Mouse (Mus musculus) stomach, postnatal 0 days (tissue): Measurements from ENCODE around the gene Lcn2. TPM values are rescaled to one million over a fixed set of nuclear protein-coding genes. Genes with fewer than 3 reads are reported as not detected.

ENCODE experiments used
- ATAC-seq: fragments of 200-750 bp; cut with Nextera tagmentation; 2 replicates; pipeline ENCODE4 v1.8.0; 2017; ENCODE audit not compliant: low FRiP score, low TSS enrichment
- DNase-seq: peaks from one replicate; pipeline ENCODE4 v3.0.0-alpha.2; 2016; ENCODE audit warnings: low spot score
- H3K27ac ChIP-seq: fragments of 300-500 bp; sonication (generic); replicated peaks from 2 replicates; pipeline ENCODE4 v1.5.1; 2014; ENCODE audit warnings: mild to moderate bottlenecking, control low read depth
- H3K27me3 ChIP-seq: fragments of 300-500 bp; sonication (generic); 2 replicates; pipeline ENCODE4 v1.6.1; 2014; ENCODE audit warnings: low read length; ENCODE audit not compliant: control insufficient read depth, insufficient read depth
- H3K36me3 ChIP-seq: fragments of 300-500 bp; sonication (generic); 2 replicates; pipeline ENCODE4 v1.6.1; 2014; ENCODE audit warnings: low read length, mixed read lengths; ENCODE audit not compliant: control insufficient read depth, insufficient read depth
- H3K4me1 ChIP-seq: fragments of 300-500 bp; sonication (generic); replicated peaks from 2 replicates; pipeline ENCODE4 v1.6.1; 2014; ENCODE audit warnings: antibody characterized with exemption; ENCODE audit not compliant: control insufficient read depth, insufficient read depth
- H3K4me2 ChIP-seq: fragments of 300-500 bp; sonication (generic); replicated peaks from 2 replicates; pipeline ENCODE4 v1.6.1; 2014; ENCODE audit warnings: low read depth, mild to moderate bottlenecking, control low read depth, moderate library complexity
- H3K4me3 ChIP-seq: fragments of 300-500 bp; sonication (generic); 2 replicates; pipeline ENCODE4 v1.5.1; 2014; ENCODE audit warnings: low read depth, low read length, control low read depth
- H3K9ac ChIP-seq: fragments of 300-500 bp; sonication (generic); 2 replicates; pipeline ENCODE4 v1.6.1; 2014; ENCODE audit warnings: mild to moderate bottlenecking, low read length, control low read depth, mixed read lengths
- H3K9me3 ChIP-seq: fragments of 300-500 bp; sonication (generic); 2 replicates; pipeline ENCODE4 v1.6.1; 2016; ENCODE audit warnings: low read length; ENCODE audit not compliant: control insufficient read depth
- CTCF ChIP-seq: IDR thresholded peaks from 2 replicates; pipeline ENCODE4 v1.5.1; 2016; ENCODE audit warnings: antibody characterized with exemption, low read depth, mild to moderate bottlenecking, moderate library complexity
- EP300 ChIP-seq: optimal IDR thresholded peaks from 2 replicates; pipeline ENCODE3; 2016; ENCODE audit warnings: antibody characterized with exemption
- WGBS: fragments of 180-500 bp; shearing (Covaris S2); extraction: QIAGEN DNeasy Blood & Tissue Kit; methylation state at CpG from one replicate; pipeline ENCODE4 v1.1.7; 2014; 5-methylcytosine and 5-hydroxymethylcytosine counted together
- polyA plus RNA-seq: library from polyadenylated mRNA; unstranded; fragments of >200 nt; fragmentation: Nextera tagmentation; extraction: Ambion mirVana; gene quantifications from 2 replicates; pipeline ENCODE4 v1.2.1, GENCODE M21; 2015

Gene Lcn2
- polyA plus RNA-seq, 1 experiment from 2014 or later = 1.8 TPM

- no peak for DNase-seq
- Histone ChIP-seq H3K36me3 (peaks cover 42% of the 10 kb centered on the region), H3K9me3 (no peaks in the 10 kb centered on the region)
These were observed 28.5 kb upstream of the Lcn2 start for GRCm38 (mm10) chr2:32416556-32416955.

GRCm38 (mm10) chr2:32415801-32416200 is 27.7 kb upstream of the Lcn2 start:
- DNase-seq (no peak), ATAC-seq (no peak)
- Histone ChIP-seq H3K9me3 (no peaks in the 10 kb centered on the region), H3K4me3 (no peak overlapping the region), H3K27ac (no peak overlapping the region), H3K9ac (no peak overlapping the region), H3K36me3 (peaks cover 42% of the 10 kb centered on the region), H3K27me3 (no peaks in the 10 kb centered on the region), H3K4me2 (no peak overlapping the region), H3K4me1 (no peaks in the 10 kb centered on the region)
- 90% methylated on average over 12 of the region's 12 CpGs for WGBS
- TF ChIP-seq CTCF (no peak), EP300 (no peak)

More at GRCm38 (mm10) chr2:32416556-32416955, 28.5 kb upstream of the Lcn2 start:
- H3K4me1 ChIP-seq = no peaks in the 10 kb centered on the region
- H3K9ac ChIP-seq = no peak overlapping the region
- 62% methylated on average over 2 of the region's 2 CpGs for WGBS
- no peak overlapping the region for H3K27ac ChIP-seq
- no peak for TF ChIP-seq EP300
- no peak for TF ChIP-seq CTCF
- ATAC-seq = no peak
- H3K4me3 ChIP-seq = no peak overlapping the region
- H3K4me2 ChIP-seq = no peak overlapping the region
- H3K27me3 ChIP-seq = no peaks in the 10 kb centered on the region

- no peak overlapping the region for H3K27ac ChIP-seq
- H3K4me1 ChIP-seq = no peaks in the 10 kb centered on the region
- DNase-seq (no peak), ATAC-seq (no peak)
- no peaks in the 10 kb centered on the region for H3K27me3 ChIP-seq
- TF ChIP-seq EP300 (no peak), CTCF (no peak)
- H3K9me3 ChIP-seq = no peaks in the 10 kb centered on the region
- H3K4me3 ChIP-seq = no peak overlapping the region
- no peak overlapping the region for H3K9ac ChIP-seq
- 39% methylated on average over 5 of the region's 5 CpGs for WGBS
- H3K36me3 ChIP-seq = peaks cover 36% of the 10 kb centered on the region
- no peak overlapping the region for H3K4me2 ChIP-seq
These were observed 25.9 kb upstream of the Lcn2 start for GRCm38 (mm10) chr2:32413936-32414335.

- H3K9ac ChIP-seq = no peak overlapping the region
- no peak for ATAC-seq
- no peak overlapping the region for H3K27ac ChIP-seq
- no peak for DNase-seq
- H3K4me3 ChIP-seq = no peak overlapping the region
- no peaks in the 10 kb centered on the region for H3K4me1 ChIP-seq
- H3K36me3 ChIP-seq = peaks cover 26% of the 10 kb centered on the region
- no peaks in the 10 kb centered on the region for H3K9me3 ChIP-seq
- WGBS = 84% methylated on average over 6 of the region's 6 CpGs
- TF ChIP-seq EP300 (no peak), CTCF (no peak)
- H3K4me2 ChIP-seq = no peak overlapping the region
- no peaks in the 10 kb centered on the region for H3K27me3 ChIP-seq
These were observed 24.9 kb upstream of the Lcn2 start for GRCm38 (mm10) chr2:32412742-32413531.

GRCm38 (mm10) chr2:32411407-32411806 is 23.4 kb upstream of the Lcn2 start:
- H3K4me3 ChIP-seq = no peak overlapping the region
- H3K4me1 ChIP-seq = no peaks in the 10 kb centered on the region
- H3K9me3 ChIP-seq = no peaks in the 10 kb centered on the region
- 73% methylated on average over 7 of the region's 7 CpGs for WGBS
- H3K36me3 ChIP-seq = peaks cover 12% of the 10 kb centered on the region; the same call in 1 of the 2 replicates
- no peak overlapping the region for H3K27ac ChIP-seq
- DNase-seq = no peak
- no peak overlapping the region for H3K4me2 ChIP-seq
- TF ChIP-seq EP300 (no peak), CTCF (no peak)
- no peak overlapping the region for H3K9ac ChIP-seq
- H3K27me3 ChIP-seq = no peaks in the 10 kb centered on the region
- ATAC-seq = no peak
